Mouse (Mus musculus): Measurements from ENCODE around the gene Cer1.

DNA sequence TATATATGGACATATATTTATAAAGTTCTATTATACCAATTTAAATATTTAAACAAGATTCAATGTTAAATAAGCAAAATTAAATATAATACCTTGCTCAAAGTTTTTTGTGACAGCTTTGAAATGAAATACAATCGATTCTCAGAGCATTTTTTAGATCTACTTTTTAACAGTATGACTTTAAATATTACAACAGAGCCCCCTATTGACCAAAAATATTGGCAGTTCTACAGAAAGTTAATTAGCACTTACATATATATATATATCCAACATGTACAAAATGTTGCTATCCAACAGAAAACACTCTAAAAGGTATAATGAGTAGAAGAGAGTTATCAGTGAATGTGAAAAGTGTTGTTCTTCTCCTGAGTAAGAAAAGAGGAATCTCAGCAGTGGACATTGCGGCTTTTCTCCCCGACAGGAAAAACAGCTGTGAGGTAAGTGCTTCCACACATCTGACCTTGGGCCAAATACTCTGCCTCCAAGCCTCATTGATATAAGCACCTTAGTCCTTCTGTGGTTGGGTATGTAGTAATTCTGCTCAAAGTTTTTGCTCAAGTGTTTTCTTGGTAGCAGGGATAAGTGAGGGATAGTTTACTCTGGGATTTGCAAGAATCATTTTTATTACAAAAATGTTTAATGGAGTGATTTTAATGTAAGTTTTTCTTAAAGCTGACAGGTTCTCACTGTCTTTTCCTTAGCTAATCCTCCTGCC, 47.3 kb downstream of the Cer1 start:
- TF ChIP-seq HCFC1 (IDR thresholded peaks at IDR 0.05; ENCODE audit: borderline replicate concordance, insufficient read depth, low read length) (no peak), ZNF384 (IDR thresholded peaks at IDR 0.05; ENCODE audit: low read depth, low read length) (no peak)

Measured in ES-E14 (cell line).